8 mouse cellular contexts compared by ENCODE assay signal in genomic region chr5:81021331-81021863, GRCm38 (mm10). TPM values are rescaled to one million over a fixed set of nuclear protein-coding genes. Genes with fewer than 3 reads are reported as not detected.
A peak's percentile ranks its signal among the peaks of the same experiment; 100 is the strongest.
DNase-seq lines count a peak whose midpoint lies in the region; ATAC-seq and TF ChIP-seq lines count a peak whose summit lies in the region.

No protein-coding gene starts in this region.

- H3K9me3 ChIP-seq in hindbrain, embryonic 13.5 days: no peaks in the 10 kb centered on the region
- peaks cover 4% of the 10 kb centered on the region; the same call in 1 of the 2 replicates for H3K9me3 ChIP-seq in megakaryocyte, embryonic 14.5 days
- no peaks in the 10 kb centered on the region for H3K9me3 ChIP-seq in stomach, embryonic 14.5 days (ENCODE audit: control insufficient read depth, low read depth, low read length)

- peak; percentile 3; the same call in 1 of the 2 replicates for ATAC-seq in hindbrain, embryonic 13.5 days (ENCODE audit: low FRiP score)
- no peak for ATAC-seq in stomach, embryonic 14.5 days (ENCODE audit: insufficient number of reproducible peaks, insufficient read depth, low FRiP score, low read depth)

- H3K36me3 ChIP-seq in hindbrain, embryonic 13.5 days: no peaks in the 10 kb centered on the region
- no peaks in the 10 kb centered on the region for H3K36me3 ChIP-seq in megakaryocyte, embryonic 14.5 days (replicated peaks; ENCODE audit: low read length)
- H3K36me3 ChIP-seq in stomach, embryonic 14.5 days (ENCODE audit: control insufficient read depth, insufficient read depth, low read length): no peaks in the 10 kb centered on the region

- H3K4me3 ChIP-seq in cerebellum, adult 2 months (replicated peaks; ENCODE audit: insufficient read depth, low read depth, low read length): peak overlapping the region; percentile 80
- H3K4me3 ChIP-seq in hindbrain, embryonic 13.5 days: peak overlapping the region; percentile 91
- H3K4me3 ChIP-seq in megakaryocyte, embryonic 14.5 days (replicated peaks): peak overlapping the region; percentile 79
- H3K4me3 ChIP-seq in stomach, embryonic 14.5 days (ENCODE audit: low read depth, low read length): peak overlapping the region; percentile 72

- DNase-seq in NIH3T3 (ENCODE audit: low read depth): peak; percentile 36
- peak in 1 of 2 experiments; percentile 69 for DNase-seq in cerebellum, adult 2 months
- DNase-seq in frontal cortex, postnatal 10 days (ENCODE audit: low spot score in 2 of 2): peak; percentile 36 to 48
- peak; percentile 66 to 74 for DNase-seq in left cerebral cortex, postnatal 36 days (ENCODE audit: low spot score in 2 of 2)
- no peak for DNase-seq in T-cell, adult 2 months (ENCODE audit: low spot score)

- no peaks in the 10 kb centered on the region; the same call in 1 of the 2 replicates for H3K4me1 ChIP-seq in cerebellum, adult 2 months (ENCODE audit: control insufficient read depth, insufficient read depth, low read length)
- peaks cover 25% of the 10 kb centered on the region for H3K4me1 ChIP-seq in hindbrain, embryonic 13.5 days (replicated peaks)
- peaks cover 28% of the 10 kb centered on the region for H3K4me1 ChIP-seq in megakaryocyte, embryonic 14.5 days
- H3K4me1 ChIP-seq in stomach, embryonic 14.5 days (ENCODE audit: control insufficient read depth, insufficient read depth, low read length): 0 out of 2 replicates have a peak, but pooled peaks cover 3% of the 10 kb centered on the region

- WGBS in cerebellum, adult 2 months: 1% methylated on average over 39 of the region's 39 CpGs
- WGBS in hindbrain, embryonic 13.5 days: under 1% methylated on average over 39 of the region's 39 CpGs
- WGBS in stomach, embryonic 14.5 days: under 1% methylated on average over 39 of the region's 39 CpGs

- TF ChIP-seq POLR2A in cerebellum, adult 2 months (IDR thresholded peaks at IDR 0.05; ENCODE audit: borderline replicate concordance, insufficient read depth, low read length): peak; percentile 28; the same call in 1 of the 2 replicates

- 0 out of 2 replicates have a peak, but pooled peaks have one; percentile 8 for TF ChIP-seq CTCF in cerebellum, adult 2 months (IDR thresholded peaks at IDR 0.05; ENCODE audit: borderline replicate concordance, insufficient read depth, low read depth, low read length)

- peak overlapping the region; percentile 96 for H3K9ac ChIP-seq in hindbrain, embryonic 13.5 days
- peak overlapping the region; percentile 81 for H3K9ac ChIP-seq in stomach, embryonic 14.5 days (replicated peaks; ENCODE audit: low read depth, low read length)

- peak overlapping the region; percentile 49 for H3K27ac ChIP-seq in cerebellum, adult 2 months (ENCODE audit: insufficient read depth, low read length)
- peak overlapping the region; percentile 100 for H3K27ac ChIP-seq in hindbrain, embryonic 13.5 days
- H3K27ac ChIP-seq in stomach, embryonic 14.5 days (ENCODE audit: low read length): no peak overlapping the region; the same call in 1 of the 2 replicates

- H3K27me3 ChIP-seq in cerebellum, adult 2 months (ENCODE audit: control insufficient read depth, insufficient read depth, low read length): no peaks in the 10 kb centered on the region
- H3K27me3 ChIP-seq in hindbrain, embryonic 13.5 days: no peaks in the 10 kb centered on the region
- H3K27me3 ChIP-seq in megakaryocyte, embryonic 14.5 days (replicated peaks): peaks cover 63% of the 10 kb centered on the region
- no peaks in the 10 kb centered on the region for H3K27me3 ChIP-seq in stomach, embryonic 14.5 days (ENCODE audit: control insufficient read depth, insufficient read depth, low read length)

- peak overlapping the region; percentile 81 for H3K4me2 ChIP-seq in hindbrain, embryonic 13.5 days
- H3K4me2 ChIP-seq in stomach, embryonic 14.5 days (replicated peaks; ENCODE audit: low read depth, low read length): peak overlapping the region; percentile 91

- intact Hi-C loops in left cerebral cortex, postnatal 36 days (cut with DNase I): loop anchor here (5.0 to 10.0 kb wide), 6 partner anchors 61 to 1323 kb away; no protein-coding TSS in a partner anchor

RNA-seq across cellular contexts. Expression of gene Adgrl3, which starts 1.5 kb away (rescaled TPM):
- polyA plus RNA-seq in cerebellum, adult 2 months (2012; rRNA removed): 57.0 and 59.3 TPM in 2 replicates
- 64.6 and 65.5 TPM in 2 replicates for polyA plus RNA-seq in hindbrain, embryonic 13.5 days (2015; fragmentation: Nextera tagmentation; extraction: Ambion mirVana)
- 100 to 1,000 TPM; 224 to 242 TPM for total RNA-seq in left cerebral cortex, postnatal 36 days (2021)
- polyA plus RNA-seq in megakaryocyte, embryonic 14.5 days (2012; ENCODE audit: insufficient read depth, low replicate concordance): 0.10 TPM in 1 of 2 replicates, not detected in the other
- polyA plus RNA-seq in stomach, embryonic 14.5 days (2014; fragmentation: Nextera tagmentation; extraction: Ambion mirVana): 35.5 and 38.4 TPM in 2 replicates

Comparison
In these comparisons a context has a peak if more than half of its experiments do, and no peak if none do; other contexts are left out.
1. RNA of gene Adgrl3, which starts 1.5 kb away (polyA plus RNA-seq): 64.6 to 65.5 TPM in hindbrain, embryonic 13.5 days, 57.0 to 59.3 TPM in cerebellum, adult 2 months and 35.5 to 38.4 TPM in stomach, embryonic 14.5 days; 0.10 TPM in megakaryocyte, embryonic 14.5 days; every median in the first group is over 10 times any median in the second.
2. Peak in every context shown above with its lines, with median percentiles within 50 percentile points of each other: H3K4me3 ChIP-seq.